Mouse (Mus musculus): ENCODE results near the gene Nck2. TPM values are rescaled to one million over a fixed set of nuclear protein-coding genes. Genes with fewer than 3 reads are reported as not detected.

Nck2 gene
- polyA plus RNA-seq, 1 experiment, result 106 TPM

DNA sequence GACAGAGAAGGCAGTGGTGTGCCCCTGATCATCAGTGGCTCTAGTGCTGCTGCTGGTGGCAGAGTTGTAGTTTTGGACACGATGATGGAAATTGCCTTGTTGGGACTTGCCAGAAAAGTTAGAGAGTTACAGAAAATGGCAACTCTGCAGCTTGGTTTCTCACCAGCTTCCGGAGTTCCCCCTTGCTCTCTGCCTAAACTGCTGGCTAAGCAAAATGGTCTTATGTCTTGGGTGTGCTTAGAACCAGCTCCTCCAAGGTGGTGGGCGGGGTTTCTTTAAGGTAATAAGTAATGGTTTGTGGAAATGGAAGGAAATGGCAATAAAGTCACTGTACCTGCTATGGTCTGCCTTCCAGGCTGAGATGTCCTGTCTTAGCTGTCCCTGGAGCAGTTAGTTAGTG is 33.6 kb downstream of the Nck2 start:
- H3K36me3 ChIP-seq (ENCODE audit: control insufficient read depth, insufficient read depth, low read length), result no peaks in the 10 kb centered on the region
- H3K27me3 ChIP-seq (ENCODE audit: control insufficient read depth, insufficient read depth, low read length), result no peaks in the 10 kb centered on the region
- 95% methylated on average over 3 of the region's 3 CpGs for WGBS
- DNase-seq, result no peak
- H3K4me3 ChIP-seq (ENCODE audit: control insufficient read depth, insufficient read depth, low read length), result no peak overlapping the region
- H3K4me1 ChIP-seq (replicated peaks; ENCODE audit: control insufficient read depth, insufficient read depth, low read length), result peaks cover 34% of the 10 kb centered on the region
- TF ChIP-seq CTCF (IDR thresholded peaks at IDR 0.05; ENCODE audit: borderline replicate concordance, control insufficient read depth, extremely low read depth, insufficient read depth, low read length, poor library complexity) (no peak), POLR2A (IDR thresholded peaks at IDR 0.05; ENCODE audit: control insufficient read depth, extremely low read depth, insufficient read depth, low read length, poor library complexity) (no peak)
- H3K27ac ChIP-seq (ENCODE audit: control insufficient read depth, insufficient read depth, low read length), result no peak overlapping the region

GRCm38 (mm10) chr1:43485204-43485603 is 40.8 kb downstream of the Nck2 start:
- 98% methylated on average over 9 of the region's 9 CpGs for WGBS
- Histone ChIP-seq H3K4me3 (ENCODE audit: control insufficient read depth, insufficient read depth, low read length) (no peak overlapping the region), H3K4me1 (replicated peaks; ENCODE audit: control insufficient read depth, insufficient read depth, low read length) (peaks cover 16% of the 10 kb centered on the region), H3K27ac (ENCODE audit: control insufficient read depth, insufficient read depth, low read length) (no peak overlapping the region), H3K27me3 (ENCODE audit: control insufficient read depth, insufficient read depth, low read length) (no peaks in the 10 kb centered on the region), H3K36me3 (ENCODE audit: control insufficient read depth, insufficient read depth, low read length) (no peaks in the 10 kb centered on the region)
- TF ChIP-seq CTCF (IDR thresholded peaks at IDR 0.05; ENCODE audit: borderline replicate concordance, control insufficient read depth, extremely low read depth, insufficient read depth, low read length, poor library complexity) (no peak), POLR2A (IDR thresholded peaks at IDR 0.05; ENCODE audit: control insufficient read depth, extremely low read depth, insufficient read depth, low read length, poor library complexity) (no peak)
- DNase-seq, result no peak

DNA sequence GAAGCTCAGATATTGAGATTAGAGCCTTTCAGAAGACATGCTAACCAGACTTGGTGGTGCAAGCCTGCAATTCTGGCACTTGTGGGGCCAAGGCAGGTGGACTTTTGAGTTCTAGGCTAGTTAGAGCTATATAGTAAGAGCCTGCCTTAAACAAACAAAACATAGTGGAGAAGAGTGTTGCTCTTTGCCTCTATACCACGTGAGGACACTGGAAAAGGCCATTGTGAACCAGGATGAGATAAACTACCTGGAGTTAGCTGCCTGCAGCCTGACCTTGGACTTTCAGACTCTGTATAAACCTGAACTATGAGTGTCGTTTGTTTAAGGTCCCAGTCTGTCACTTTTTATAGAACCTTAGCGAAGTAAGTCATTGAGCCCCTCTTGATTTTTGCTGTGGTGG is 42.1 kb downstream of the Nck2 start:
- no peaks in the 10 kb centered on the region for H3K27me3 ChIP-seq (ENCODE audit: control insufficient read depth, insufficient read depth, low read length)
- no peak for DNase-seq
- no peaks in the 10 kb centered on the region for H3K36me3 ChIP-seq (ENCODE audit: control insufficient read depth, insufficient read depth, low read length)
- H3K4me3 ChIP-seq (ENCODE audit: control insufficient read depth, insufficient read depth, low read length), result no peak overlapping the region
- 89% methylated on average over 3 of the region's 3 CpGs for WGBS
- no peak for TF ChIP-seq POLR2A (IDR thresholded peaks at IDR 0.05; ENCODE audit: control insufficient read depth, extremely low read depth, insufficient read depth, low read length, poor library complexity)
- TF ChIP-seq CTCF (IDR thresholded peaks at IDR 0.05; ENCODE audit: borderline replicate concordance, control insufficient read depth, extremely low read depth, insufficient read depth, low read length, poor library complexity), result no peak
- peaks cover 19% of the 10 kb centered on the region for H3K4me1 ChIP-seq (replicated peaks; ENCODE audit: control insufficient read depth, insufficient read depth, low read length)
- H3K27ac ChIP-seq (ENCODE audit: control insufficient read depth, insufficient read depth, low read length), result no peak overlapping the region

GRCm38 (mm10) chr1:43486956-43487722 is 42.8 kb downstream of the Nck2 start:
- no peak overlapping the region for H3K27ac ChIP-seq (ENCODE audit: control insufficient read depth, insufficient read depth, low read length)

DNA sequence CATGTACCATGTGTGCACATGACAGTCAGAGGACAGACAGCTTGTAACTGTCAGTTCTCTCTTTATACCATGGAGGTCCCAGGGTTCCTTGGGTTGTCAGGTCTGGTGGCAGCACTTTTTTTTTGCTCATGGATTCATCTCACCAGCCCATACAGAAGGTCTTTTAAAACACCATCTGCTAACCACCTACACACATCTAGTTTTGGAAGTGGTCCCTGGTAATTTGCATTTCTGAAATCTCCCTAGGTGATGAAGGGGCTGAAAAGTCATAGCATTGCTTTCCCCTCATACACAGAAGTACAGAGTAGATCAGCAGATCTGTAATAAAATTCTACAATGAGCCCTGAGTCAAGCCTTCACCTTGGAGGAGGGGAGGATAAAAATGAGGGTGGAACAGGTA is 44.9 kb downstream of the Nck2 start:
- no peak for DNase-seq
- TF ChIP-seq POLR2A (IDR thresholded peaks at IDR 0.05; ENCODE audit: control insufficient read depth, extremely low read depth, insufficient read depth, low read length, poor library complexity), result no peak
- no peak for TF ChIP-seq CTCF (IDR thresholded peaks at IDR 0.05; ENCODE audit: borderline replicate concordance, control insufficient read depth, extremely low read depth, insufficient read depth, low read length, poor library complexity)
- H3K4me1 ChIP-seq (replicated peaks; ENCODE audit: control insufficient read depth, insufficient read depth, low read length), result peaks cover 25% of the 10 kb centered on the region
- H3K27ac ChIP-seq (ENCODE audit: control insufficient read depth, insufficient read depth, low read length), result no peak overlapping the region
- no peaks in the 10 kb centered on the region for H3K36me3 ChIP-seq (ENCODE audit: control insufficient read depth, insufficient read depth, low read length)
- H3K4me3 ChIP-seq (ENCODE audit: control insufficient read depth, insufficient read depth, low read length), result no peak overlapping the region
- H3K27me3 ChIP-seq (ENCODE audit: control insufficient read depth, insufficient read depth, low read length), result no peaks in the 10 kb centered on the region

More at GRCm38 (mm10) chr1:43486956-43487722, 42.8 kb downstream of the Nck2 start:
- WGBS, result 67% methylated on average over 3 of the region's 3 CpGs
- no peak overlapping the region for H3K4me3 ChIP-seq (ENCODE audit: control insufficient read depth, insufficient read depth, low read length)
- no peaks in the 10 kb centered on the region for H3K36me3 ChIP-seq (ENCODE audit: control insufficient read depth, insufficient read depth, low read length)
- H3K4me1 ChIP-seq (replicated peaks; ENCODE audit: control insufficient read depth, insufficient read depth, low read length), result peaks cover 24% of the 10 kb centered on the region
- TF ChIP-seq CTCF (IDR thresholded peaks at IDR 0.05; ENCODE audit: borderline replicate concordance, control insufficient read depth, extremely low read depth, insufficient read depth, low read length, poor library complexity) (no peak), POLR2A (IDR thresholded peaks at IDR 0.05; ENCODE audit: control insufficient read depth, extremely low read depth, insufficient read depth, low read length, poor library complexity) (no peak)
- no peaks in the 10 kb centered on the region for H3K27me3 ChIP-seq (ENCODE audit: control insufficient read depth, insufficient read depth, low read length)
- no peak for DNase-seq

DNA sequence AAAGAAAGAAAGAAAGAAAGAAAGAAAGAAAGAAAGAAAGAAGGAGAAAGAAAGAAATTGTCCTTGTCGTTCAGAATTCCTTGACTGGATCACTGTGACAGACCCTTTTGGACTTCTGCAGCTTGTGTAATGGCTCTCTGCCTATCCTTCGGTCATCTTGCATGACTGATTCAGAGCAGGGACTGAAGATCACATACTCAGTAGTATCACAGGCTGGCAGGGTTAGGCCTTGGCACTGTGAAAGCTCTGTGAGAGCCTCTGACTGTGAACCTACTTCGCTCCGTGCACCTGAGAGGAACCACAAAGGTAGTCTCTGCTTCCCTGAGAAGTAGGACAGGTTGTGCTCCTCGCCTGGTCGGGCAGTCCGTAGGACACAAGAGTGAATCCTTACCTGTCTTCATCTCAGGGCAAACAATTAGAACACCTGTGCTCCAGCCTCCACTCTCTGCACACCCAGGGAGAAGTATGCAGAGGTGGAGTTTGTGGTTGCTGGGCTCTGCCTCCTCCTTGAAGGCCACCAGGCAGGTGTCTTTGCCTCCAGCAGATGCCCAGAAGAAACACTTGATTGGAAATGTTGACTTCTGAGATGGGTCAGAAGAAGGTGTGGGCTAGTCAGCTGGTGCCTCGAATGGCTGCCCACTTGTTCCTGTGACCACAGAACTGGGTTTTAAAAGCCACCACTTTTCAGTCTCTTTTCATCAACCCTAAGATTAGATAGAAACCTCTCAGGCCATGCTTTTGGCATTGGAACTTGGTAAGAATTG is 47.3 kb downstream of the Nck2 start:
- H3K4me1 ChIP-seq (replicated peaks; ENCODE audit: control insufficient read depth, insufficient read depth, low read length), result peaks cover 24% of the 10 kb centered on the region
- WGBS, result 70% methylated on average over 8 of the region's 8 CpGs
- H3K27ac ChIP-seq (ENCODE audit: control insufficient read depth, insufficient read depth, low read length), result no peak overlapping the region
- H3K27me3 ChIP-seq (ENCODE audit: control insufficient read depth, insufficient read depth, low read length), result no peaks in the 10 kb centered on the region
- no peak for TF ChIP-seq POLR2A (IDR thresholded peaks at IDR 0.05; ENCODE audit: control insufficient read depth, extremely low read depth, insufficient read depth, low read length, poor library complexity)
- TF ChIP-seq CTCF (IDR thresholded peaks at IDR 0.05; ENCODE audit: borderline replicate concordance, control insufficient read depth, extremely low read depth, insufficient read depth, low read length, poor library complexity), result no peak
- no peaks in the 10 kb centered on the region for H3K36me3 ChIP-seq (ENCODE audit: control insufficient read depth, insufficient read depth, low read length)
- DNase-seq, result no peak
- no peak overlapping the region for H3K4me3 ChIP-seq (ENCODE audit: control insufficient read depth, insufficient read depth, low read length)
